13 mouse cellular contexts compared by ENCODE assay signal in genomic region chr16:37094169-37094833, GRCm38 (mm10).
DNase-seq lines count a peak whose midpoint lies in the region; ATAC-seq and TF ChIP-seq lines count a peak whose summit lies in the region.
"Had no signal": no experiment of that assay in that cellular context is flagged by ENCODE, and none has a peak within 500 bp of the region (broad histone marks: within the 10 kb centered on the region; RNA-seq: fewer than 3 reads in every experiment).

No protein-coding gene starts in this region.

- no peak for TF ChIP-seq CTCF in CH12.LX (conservative IDR thresholded peaks at IDR 0.05 in 1 of 2, IDR thresholded peaks at IDR 0.05 in 1 of 2; ENCODE audit: low read depth in 2 of 2, low read length in 2 of 2)

- H3K27ac ChIP-seq in midbrain, embryonic 14.5 days (replicated peaks; ENCODE audit: low read depth, low read length), result no peak overlapping the region
- H3K27ac ChIP-seq in midbrain, embryonic 11.5 days (ENCODE audit: low read depth, low read length), result no peak overlapping the region
- peak overlapping the region; percentile 43 for H3K27ac ChIP-seq in CH12.LX (ENCODE audit: insufficient read depth, low read depth)
- H3K27ac ChIP-seq: forebrain, embryonic 15.5 days; hindbrain, embryonic 12.5 days; liver, embryonic 13.5 days had no signal

- H3K4me2 ChIP-seq in midbrain, embryonic 14.5 days (ENCODE audit: low read length), result no peak overlapping the region
- H3K4me2 ChIP-seq in midbrain, embryonic 11.5 days, result no peak overlapping the region
- peak overlapping the region; percentile 97 for H3K4me2 ChIP-seq in CH12.LX (ENCODE audit: insufficient read depth, low read depth, poor library complexity, severe bottlenecking)
- H3K4me2 ChIP-seq: forebrain, embryonic 15.5 days; hindbrain, embryonic 12.5 days; liver, embryonic 13.5 days had no signal

- H3K4me1 ChIP-seq in midbrain, embryonic 14.5 days (ENCODE audit: control insufficient read depth, insufficient read depth, low read length), result no peaks in the 10 kb centered on the region
- H3K4me1 ChIP-seq in midbrain, embryonic 11.5 days (ENCODE audit: control insufficient read depth, insufficient read depth, low read length), result no peaks in the 10 kb centered on the region
- H3K4me1 ChIP-seq in CH12.LX (ENCODE audit: control insufficient read depth in 1 of 2, insufficient read depth in 2 of 2), result peaks cover 8 to 20% of the 10 kb centered on the region in 2 experiments; a peak in 3 of 4 replicates
- H3K4me1 ChIP-seq: forebrain, embryonic 15.5 days; hindbrain, embryonic 12.5 days; liver, embryonic 13.5 days had no signal

- H3K4me3 ChIP-seq in midbrain, embryonic 14.5 days (replicated peaks; ENCODE audit: low read depth, low read length), result no peak overlapping the region
- H3K4me3 ChIP-seq in midbrain, embryonic 11.5 days (ENCODE audit: low read depth, low read length), result no peak overlapping the region
- H3K4me3 ChIP-seq in CH12.LX (replicated peaks in 1 of 3; ENCODE audit: low read depth in 2 of 3, low read length in 2 of 3, poor library complexity in 1 of 3), result peak overlapping the region in 1 of 3 experiments; percentile 11
- H3K4me3 ChIP-seq: forebrain, embryonic 15.5 days; hindbrain, embryonic 12.5 days; liver, embryonic 13.5 days had no signal

- TF ChIP-seq EP300 in CH12.LX (IDR thresholded peaks at IDR 0.05; ENCODE audit: low read length), result peak; percentile 72; the same call in 1 of the 2 replicates

- 0 out of 2 replicates have a peak, but pooled peaks cover 4% of the 10 kb centered on the region for H3K36me3 ChIP-seq in midbrain, embryonic 14.5 days (ENCODE audit: control insufficient read depth, insufficient read depth, low read length)
- peaks cover 3% of the 10 kb centered on the region; the same call in 1 of the 2 replicates for H3K36me3 ChIP-seq in midbrain, embryonic 11.5 days (ENCODE audit: control insufficient read depth, insufficient read depth, low read length)
- H3K36me3 ChIP-seq in CH12.LX (replicated peaks in 1 of 2; ENCODE audit: control insufficient read depth in 1 of 2, insufficient read depth in 1 of 2, low read length in 1 of 2), result peaks cover 27 to 76% of the 10 kb centered on the region in 2 experiments

- in situ Hi-C loops in CH12.LX (cut with MboI; ENCODE audit: low pct_ligation_motif_present, low pct_unique_long_range_greater_than_20kb, low sequenced_read_pairs), result no loop called here

- no peak overlapping the region for H3K9ac ChIP-seq in midbrain, embryonic 14.5 days (replicated peaks; ENCODE audit: low read length)
- no peak overlapping the region for H3K9ac ChIP-seq in midbrain, embryonic 11.5 days (ENCODE audit: low read length)
- H3K9ac ChIP-seq in CH12.LX (ENCODE audit: insufficient read depth, low read depth), result peak overlapping the region; percentile 75
- H3K9ac ChIP-seq: forebrain, embryonic 15.5 days; hindbrain, embryonic 12.5 days; liver, embryonic 13.5 days had no signal

- H3K27me3 ChIP-seq in midbrain, embryonic 14.5 days (ENCODE audit: control insufficient read depth, insufficient read depth, low read length), result no peaks in the 10 kb centered on the region
- no peaks in the 10 kb centered on the region for H3K27me3 ChIP-seq in midbrain, embryonic 11.5 days (ENCODE audit: control insufficient read depth, insufficient read depth, low read length)
- no peaks in the 10 kb centered on the region for H3K27me3 ChIP-seq in CH12.LX (replicated peaks)
- H3K27me3 ChIP-seq: forebrain, embryonic 15.5 days; hindbrain, embryonic 12.5 days; liver, embryonic 13.5 days; Patski had no signal

- TF ChIP-seq RAD21 in CH12.LX (IDR thresholded peaks at IDR 0.05; ENCODE audit: low read depth, low read length), result no peak

- dilution Hi-C loops in CH12.LX (cut with MboI; ENCODE audit: extremely low pct_ligation_motif_present, extremely low pct_unique_long_range_greater_than_20kb, low sequenced_read_pairs), result no loop called here

- no peak for TF ChIP-seq POLR2A in CH12.LX (IDR thresholded peaks at IDR 0.05; ENCODE audit: low read depth, low read length)

- DNase-seq in midbrain, embryonic 14.5 days, result peak; percentile 9
- no peak for DNase-seq in midbrain, embryonic 11.5 days (ENCODE audit: low spot score, missing footprints)
- peak; percentile 42 for DNase-seq in CH12.LX (ENCODE audit: extremely low read depth)
- DNase-seq in thymus, postnatal 14 days, result peak; percentile 52
- no peak for DNase-seq in left cerebral cortex, postnatal 14 days (ENCODE audit: low spot score in 2 of 2)
- DNase-seq in layer of hippocampus, postnatal 10 days (ENCODE audit: low spot score in 2 of 2), result no peak
- DNase-seq: cerebellum, adult 8-10 months; kidney, adult 9 months; liver, embryonic 13.5 days had no signal

- intact Hi-C loops in left cerebral cortex, postnatal 14 days (cut with DNase I), result no loop called here

- ATAC-seq in midbrain, embryonic 14.5 days (ENCODE audit: low FRiP score, low TSS enrichment), result no peak
- no peak for ATAC-seq in midbrain, embryonic 11.5 days (ENCODE audit: low FRiP score)
- ATAC-seq in inflammation-experienced regulatory T-cells, adult 6 months, result peak; percentile 98
- ATAC-seq: forebrain, embryonic 15.5 days; Patski had no signal

- WGBS in midbrain, embryonic 14.5 days, result 83% methylated on average over 4 of the region's 4 CpGs
- WGBS in midbrain, embryonic 11.5 days, result 81% methylated on average over 4 of the region's 4 CpGs

- H3K9me3 ChIP-seq in midbrain, embryonic 14.5 days (ENCODE audit: control insufficient read depth, low read length), result no peaks in the 10 kb centered on the region; the same call in 1 of the 2 replicates
- H3K9me3 ChIP-seq in midbrain, embryonic 11.5 days (ENCODE audit: control insufficient read depth, low read length), result no peaks in the 10 kb centered on the region
- no peaks in the 10 kb centered on the region for H3K9me3 ChIP-seq in CH12.LX (replicated peaks; ENCODE audit: low read length)
- H3K9me3 ChIP-seq: forebrain, embryonic 15.5 days; liver, embryonic 13.5 days had no signal

- H3K79me2 ChIP-seq in CH12.LX (replicated peaks; ENCODE audit: control insufficient read depth, extremely low read depth, insufficient read depth, poor library complexity, severe bottlenecking), result no peaks in the 10 kb centered on the region

TF ChIP-seq in CH12.LX, 34 proteins besides CTCF, POLR2A, EP300 and RAD21:
- TF ChIP-seq IRF4 (IDR thresholded peaks at IDR 0.05; ENCODE audit: low read depth, low read length) (peak; percentile 80), PAX5 (IDR thresholded peaks at IDR 0.05; ENCODE audit: low read length) (no peak), TCF12 (IDR thresholded peaks at IDR 0.05; ENCODE audit: low read depth, low read length) (peak; percentile 41; the same call in 1 of the 2 replicates), ETS1 (conservative IDR thresholded peaks at IDR 0.05; ENCODE audit: low read depth, low read length) (peak; percentile 70)
TF ChIP-seq in CH12.LX: peak in this region for 3.

Comparison
In these comparisons a context has a peak if more than half of its experiments do, and no peak if none do; other contexts are left out.
1. DNase-seq: peak in midbrain, embryonic 14.5 days (single experiment), CH12.LX (single experiment) and thymus, postnatal 14 days (single experiment); none in midbrain, embryonic 11.5 days (single experiment), left cerebral cortex, postnatal 14 days (0 of 2) and layer of hippocampus, postnatal 10 days (0 of 2).